Mouse (Mus musculus) G1E (cell line): ENCODE measurements at regions not wholly inside any gene's neighbourhood (a gene's known extent, or its start where the extent isn't known, plus 50 kb on each side); places are given as distances from the start of the nearest gene placed in this dataset.

Experiments used
- CTCF ChIP-seq: IDR thresholded peaks from 2 replicates; pipeline ENCODE4 v1.5.1; 2012; ENCODE audit warnings: low read depth, low read length, inconsistent platforms, mixed read lengths
- GATA1 ChIP-seq: IDR thresholded peaks from 2 replicates; pipeline ENCODE4 v1.6.1; 2012; ENCODE audit warnings: borderline replicate concordance, low read length, inconsistent platforms, mixed read lengths
- TAL1 ChIP-seq: conservative IDR thresholded peaks from 2 replicates; pipeline ENCODE4 v1.6.1; 2012; ENCODE audit warnings: low read depth, low read length, inconsistent platforms, mixed read lengths

- TF ChIP-seq CTCF (no peak), GATA1 (no peak), TAL1 (no peak)
Observed at GRCm38 (mm10) chr4:54080526-54080925, 254.7 kb downstream of the Tmem38b start.
